Mouse (Mus musculus) ES-Bruce4 (cell line): ENCODE results near the gene Inpp5a. TPM values are rescaled to one million over a fixed set of nuclear protein-coding genes. Genes with fewer than 3 reads are reported as not detected.
A peak's percentile ranks its signal among the peaks of the same experiment; 100 is the strongest.

Experiments
- H3K27ac ChIP-seq: 2 replicates; pipeline ENCODE4 v1.5.1; 2012; ENCODE audit warnings: low read length, inconsistent platforms; ENCODE audit not compliant: insufficient read depth
- H3K27me3 ChIP-seq: 2 replicates; pipeline ENCODE4 v1.6.1; 2012; ENCODE audit warnings: mild to moderate bottlenecking, low read length, inconsistent platforms; ENCODE audit not compliant: control insufficient read depth, poor library complexity, insufficient read depth, severe bottlenecking
- H3K36me3 ChIP-seq: 2 replicates; pipeline ENCODE4 v1.6.1; 2012; ENCODE audit warnings: inconsistent platforms, mild to moderate bottlenecking, low read length, moderate library complexity; ENCODE audit not compliant: control insufficient read depth, poor library complexity, insufficient read depth, severe bottlenecking
- H3K4me1 ChIP-seq: one replicate; pipeline ENCODE4 v1.8.1; 2011; ENCODE audit warnings: low read length; ENCODE audit not compliant: control insufficient read depth, insufficient read depth
- H3K4me3 ChIP-seq: 2 replicates; pipeline ENCODE4 v1.5.1; 2011; ENCODE audit warnings: low read depth, mild to moderate bottlenecking, low read length
- H3K9ac ChIP-seq: 2 replicates; pipeline ENCODE4 v1.6.1; 2012; ENCODE audit warnings: low read depth, mild to moderate bottlenecking, inconsistent platforms; ENCODE audit not compliant: poor library complexity, severe bottlenecking
- H3K9me3 ChIP-seq: replicated peaks from 2 replicates; pipeline ENCODE4 v1.6.1; 2012; ENCODE audit warnings: mild to moderate bottlenecking, low read length, inconsistent platforms; ENCODE audit not compliant: control insufficient read depth, poor library complexity, insufficient read depth, severe bottlenecking
- CTCF ChIP-seq: IDR thresholded peaks from one replicate; pipeline ENCODE4 v1.8.1; 2011; ENCODE audit warnings: low read depth, low read length
- EP300 ChIP-seq: IDR thresholded peaks from 2 replicates; pipeline ENCODE4 v1.6.1; 2011; ENCODE audit warnings: low read depth, low read length; ENCODE audit not compliant: insufficient read depth
- POLR2A ChIP-seq: IDR thresholded peaks from one replicate; pipeline ENCODE4 v1.8.1; 2011; ENCODE audit warnings: low read length; ENCODE audit not compliant: insufficient read depth
- polyA plus RNA-seq: library from polyadenylated mRNA; stranded (reverse); fragments of >200 nt; gene quantifications from 2 replicates; pipeline ENCODE4 v1.2.4, GENCODE M21; 2011; ENCODE audit warnings: low read depth; ENCODE audit not compliant: missing spikeins, insufficient read depth, insufficient read length

Inpp5a gene
- polyA plus RNA-seq, 1 experiment, result 37.6 TPM

DNA sequence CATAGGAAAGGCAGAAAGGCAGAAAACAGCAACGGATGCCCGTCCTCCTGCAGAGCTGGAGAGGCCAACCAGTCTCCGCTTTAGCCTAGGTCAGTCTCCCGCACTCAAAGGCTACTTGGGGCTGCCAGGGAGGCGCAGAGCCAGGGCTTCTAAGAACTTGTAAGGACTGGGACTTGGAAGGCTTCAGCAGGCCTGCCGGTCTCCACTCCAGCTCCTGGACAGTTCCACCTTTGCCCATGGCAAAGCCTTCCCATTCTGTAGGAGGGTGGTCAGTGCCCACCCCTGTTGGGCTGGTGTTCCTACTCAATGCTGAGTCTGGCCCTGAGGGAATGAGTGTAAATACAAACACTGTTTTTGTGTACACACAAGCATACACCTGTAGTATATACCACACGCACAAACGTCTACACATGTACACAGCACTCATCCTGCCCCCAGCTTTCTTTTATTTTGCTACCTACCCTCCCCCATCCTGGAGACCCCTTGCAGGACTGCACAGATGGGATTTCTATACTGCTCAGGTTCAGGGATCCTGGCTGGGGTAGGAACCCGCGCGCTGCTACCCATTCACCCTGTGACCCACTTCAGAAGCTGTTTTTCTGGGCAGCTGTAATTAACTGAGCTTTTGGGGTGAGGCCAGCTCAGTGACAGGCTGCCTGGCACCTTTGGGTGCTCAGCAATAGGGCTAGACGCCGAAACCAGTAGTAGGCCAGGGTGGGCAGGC lies 25.5 kb upstream of the Inpp5a start:
- Histone ChIP-seq H3K9ac (no peak overlapping the region), H3K27me3 (no peaks in the 10 kb centered on the region), H3K27ac (peak overlapping the region; percentile 54), H3K4me1 (peaks cover 7% of the 10 kb centered on the region), H3K4me3 (no peak overlapping the region), H3K9me3 (no peaks in the 10 kb centered on the region), H3K36me3 (no peaks in the 10 kb centered on the region)
- TF ChIP-seq EP300, result peak; percentile 62; the same call in 1 of the 2 replicates
- no peak for TF ChIP-seq CTCF
- no peak for TF ChIP-seq POLR2A

DNA sequence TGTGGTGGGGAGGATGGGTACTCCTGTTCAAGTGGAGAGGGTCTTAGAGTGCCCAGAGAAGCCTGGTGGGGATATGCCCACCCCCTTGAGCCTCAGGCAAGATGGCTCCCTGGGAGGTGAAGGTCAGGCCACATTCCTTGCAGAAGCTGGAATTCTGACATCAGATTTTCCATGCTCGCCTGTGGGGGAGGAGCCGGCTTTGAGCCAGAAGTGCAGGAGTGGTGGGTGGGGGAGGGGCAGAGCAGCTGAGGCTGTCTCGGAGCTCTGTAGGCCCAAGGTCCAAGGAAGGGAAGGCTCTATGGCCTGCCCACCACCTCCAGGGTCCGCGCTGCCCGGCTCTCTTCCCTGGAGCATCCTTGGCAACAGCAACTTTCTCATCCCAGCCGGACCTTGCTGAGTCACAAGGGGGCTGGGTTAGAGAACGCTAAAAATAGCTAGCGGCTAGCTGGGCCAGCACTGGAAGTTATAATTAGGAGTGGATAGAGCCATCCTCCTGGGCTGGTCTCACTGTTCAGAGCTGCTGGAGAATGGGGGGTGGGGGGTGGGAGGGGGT lies 24.8 kb upstream of the Inpp5a start:
- H3K4me1 ChIP-seq, result peaks cover 7% of the 10 kb centered on the region
- no peaks in the 10 kb centered on the region for H3K36me3 ChIP-seq
- no peaks in the 10 kb centered on the region for H3K27me3 ChIP-seq
- TF ChIP-seq EP300 (peak; percentile 99), POLR2A (no peak), CTCF (no peak)
- H3K4me3 ChIP-seq, result peak overlapping the region; percentile 2; the same call in 1 of the 2 replicates
- no peaks in the 10 kb centered on the region for H3K9me3 ChIP-seq
- H3K9ac ChIP-seq, result peak overlapping the region; percentile 10; the same call in 1 of the 2 replicates
- H3K27ac ChIP-seq, result peak overlapping the region; percentile 86

DNA sequence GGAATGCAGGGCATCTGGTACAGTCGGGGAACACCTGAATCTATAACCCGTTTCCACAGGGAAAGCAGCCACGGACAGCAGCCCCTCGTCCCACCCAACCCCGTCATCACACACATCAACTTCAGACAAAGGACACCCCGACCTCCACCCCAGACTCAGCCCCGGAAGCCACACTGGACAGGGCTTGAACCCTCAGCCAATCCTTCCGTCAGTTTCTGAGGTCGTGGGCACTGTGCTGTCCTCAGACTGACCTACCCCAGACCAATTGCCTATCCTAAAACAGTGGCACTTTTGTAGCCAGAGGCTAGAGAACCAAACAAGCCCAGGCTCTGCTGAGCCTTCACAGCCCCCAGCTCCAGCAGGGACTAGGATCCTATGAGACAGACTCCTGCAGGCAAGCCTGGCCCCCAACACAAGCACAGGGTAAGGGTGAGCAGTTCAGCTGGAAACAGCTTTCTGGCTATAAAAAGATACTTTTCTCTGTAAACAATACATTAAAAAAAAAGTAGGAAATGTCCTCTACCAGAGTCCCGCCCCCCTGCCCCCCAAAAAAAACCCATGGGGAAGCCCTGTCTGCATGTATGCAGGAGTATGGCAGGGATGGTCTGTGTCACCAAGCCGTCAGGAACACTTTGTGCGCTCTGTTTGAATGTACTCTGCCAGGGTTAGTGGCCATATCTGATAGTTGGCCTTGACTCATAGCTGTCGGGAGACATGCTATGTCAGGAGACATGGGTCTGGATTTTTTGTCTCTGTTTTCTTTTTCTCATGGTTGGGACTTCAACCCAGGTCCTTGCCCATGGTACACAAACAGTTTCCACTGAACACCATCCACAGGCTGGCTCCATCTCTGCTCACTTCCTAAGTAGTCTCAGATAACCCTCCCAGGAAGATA lies 23.7 kb upstream of the Inpp5a start:
- Histone ChIP-seq H3K4me3 (no peak overlapping the region), H3K9ac (0 out of 2 replicates have a peak overlapping the region, but pooled peaks have one; percentile 10), H3K27ac (peak overlapping the region; percentile 86), H3K4me1 (peaks cover 7% of the 10 kb centered on the region), H3K27me3 (no peaks in the 10 kb centered on the region), H3K36me3 (no peaks in the 10 kb centered on the region), H3K9me3 (no peaks in the 10 kb centered on the region)
- TF ChIP-seq EP300, result peak; percentile 67; the same call in 1 of the 2 replicates
- no peak for TF ChIP-seq CTCF

- TF ChIP-seq EP300 (0 out of 2 replicates have a peak, but pooled peaks have one; percentile 7), POLR2A (no peak), CTCF (no peak)
- no peak overlapping the region for H3K9ac ChIP-seq
- H3K36me3 ChIP-seq, result no peaks in the 10 kb centered on the region
- peaks cover 7% of the 10 kb centered on the region for H3K4me1 ChIP-seq
- no peak overlapping the region for H3K4me3 ChIP-seq
- H3K27ac ChIP-seq, result no peak overlapping the region
- H3K9me3 ChIP-seq, result no peaks in the 10 kb centered on the region
- H3K27me3 ChIP-seq, result no peaks in the 10 kb centered on the region
Measured at GRCm38 (mm10) chr7:139366131-139366530, 22.8 kb upstream of the Inpp5a start.

- no peaks in the 10 kb centered on the region for H3K27me3 ChIP-seq
- H3K27ac ChIP-seq, result no peak overlapping the region
- H3K4me1 ChIP-seq, result peaks cover 7% of the 10 kb centered on the region
- no peaks in the 10 kb centered on the region for H3K36me3 ChIP-seq
- no peak overlapping the region for H3K4me3 ChIP-seq
- no peaks in the 10 kb centered on the region for H3K9me3 ChIP-seq
- TF ChIP-seq POLR2A (no peak), CTCF (no peak), EP300 (no peak)
- H3K9ac ChIP-seq, result no peak overlapping the region
Measured at GRCm38 (mm10) chr7:139366549-139366948, 22.4 kb upstream of the Inpp5a start.

- Histone ChIP-seq H3K4me1 (peaks cover 4% of the 10 kb centered on the region), H3K27me3 (no peaks in the 10 kb centered on the region), H3K9ac (no peak overlapping the region), H3K4me3 (no peak overlapping the region), H3K9me3 (no peaks in the 10 kb centered on the region), H3K27ac (no peak overlapping the region), H3K36me3 (no peaks in the 10 kb centered on the region)
- TF ChIP-seq POLR2A (no peak), CTCF (no peak), EP300 (no peak)
Measured at GRCm38 (mm10) chr7:139368218-139368617, 20.7 kb upstream of the Inpp5a start.
